Mouse (Mus musculus): ENCODE measurements at regions not wholly inside any gene's neighbourhood (a gene's known extent, or its start where the extent isn't known, plus 50 kb on each side); places are given as distances from the start of the nearest gene placed in this dataset.

DNA sequence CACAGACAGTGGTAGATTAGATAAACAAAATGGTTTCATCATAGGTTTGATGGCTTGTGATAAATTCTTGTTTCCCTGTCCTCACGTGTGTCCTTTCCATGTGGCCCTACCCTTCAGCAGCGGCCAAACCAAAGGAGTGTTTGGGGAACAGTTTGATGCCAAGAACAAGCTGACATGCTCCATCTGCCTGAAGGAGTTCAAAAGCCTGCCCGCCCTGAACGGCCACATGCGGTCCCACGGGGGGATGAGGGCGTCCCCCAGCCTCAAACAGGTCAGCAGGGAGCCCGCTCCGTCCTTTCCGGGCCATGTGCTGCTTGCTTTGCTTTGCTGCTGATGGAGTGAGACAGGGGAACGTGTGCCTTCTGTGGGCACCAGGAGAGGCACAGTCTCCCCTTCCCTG, 51.0 kb upstream of the Mrps10 start:
- ATAC-seq = no peak

DNA sequence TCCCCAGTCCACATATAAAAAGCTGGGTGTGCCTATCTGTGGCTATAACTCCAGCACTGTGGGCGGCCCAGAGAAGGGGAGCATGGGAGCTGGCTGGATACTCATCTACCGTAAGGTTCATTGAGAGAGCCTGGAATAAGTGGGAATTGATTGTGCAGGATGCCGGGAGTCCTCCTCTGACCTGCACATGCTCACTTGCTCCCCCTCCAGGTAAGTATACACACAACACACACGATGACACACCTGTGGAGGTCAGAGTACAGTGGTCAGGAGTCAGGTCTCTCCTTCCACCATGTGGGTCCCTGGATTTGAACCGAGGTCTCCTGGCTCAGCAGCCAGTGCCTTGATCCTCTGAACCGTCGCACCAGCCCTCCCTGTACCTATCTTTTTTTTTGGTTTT, 55.5 kb upstream of the Mrps10 start:
- no peak for ATAC-seq

DNA sequence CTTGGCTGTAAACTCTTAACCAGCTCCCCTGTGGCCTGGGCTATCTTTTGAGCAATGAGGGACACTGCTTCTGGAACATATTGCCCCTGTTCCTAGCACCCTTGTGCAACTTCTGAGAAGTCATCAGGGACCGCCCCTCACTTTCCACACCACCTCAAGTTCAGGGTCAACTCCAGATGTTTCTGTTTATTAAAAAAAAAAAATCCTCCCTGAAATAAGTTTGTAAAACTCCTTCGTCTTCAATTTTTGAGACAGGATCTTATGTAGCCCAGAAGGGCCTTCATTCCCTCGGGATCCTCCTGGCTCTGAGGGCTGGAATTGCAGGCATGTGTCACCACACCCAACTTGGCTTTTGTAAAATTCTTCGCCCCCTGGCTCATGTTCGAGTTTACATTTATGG, 57.4 kb upstream of the Mrps10 start:
- no peak for ATAC-seq

DNA sequence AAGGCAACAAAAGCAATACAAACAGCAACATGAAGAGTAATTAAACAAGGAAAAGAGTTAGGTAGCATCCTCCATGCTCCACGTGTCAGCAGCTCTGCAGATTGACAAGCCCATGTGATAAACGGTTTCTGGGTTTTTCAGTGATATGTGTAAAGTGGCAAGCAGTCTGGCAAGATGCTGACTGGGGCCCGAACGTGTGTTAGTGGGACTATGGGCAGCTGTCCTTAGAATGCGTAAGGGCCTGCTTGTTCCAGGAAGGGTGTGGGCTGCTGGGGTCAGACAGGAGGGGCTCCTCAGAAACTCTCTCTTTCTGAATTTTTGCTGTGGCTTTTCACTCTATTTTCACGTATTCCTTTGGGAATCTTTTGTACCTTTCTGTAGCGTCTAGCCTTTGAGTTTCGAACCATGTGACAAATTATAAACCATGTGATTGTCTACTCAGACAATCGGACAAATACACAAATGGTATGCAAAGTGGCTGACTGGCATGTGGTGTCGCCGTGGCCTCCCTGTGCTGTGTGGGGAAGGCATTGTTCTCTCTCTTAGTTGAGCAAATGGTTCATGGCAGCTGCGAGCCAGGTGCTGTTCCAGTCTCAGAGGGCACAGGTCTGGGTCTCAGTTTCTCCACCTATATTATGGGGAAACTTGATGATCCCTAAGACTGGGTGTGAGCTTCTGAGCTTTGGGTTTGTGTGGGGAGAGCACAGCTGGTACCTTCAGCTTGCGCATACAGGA, 62.5 kb upstream of the Mrps10 start:
- ATAC-seq = no peak

DNA sequence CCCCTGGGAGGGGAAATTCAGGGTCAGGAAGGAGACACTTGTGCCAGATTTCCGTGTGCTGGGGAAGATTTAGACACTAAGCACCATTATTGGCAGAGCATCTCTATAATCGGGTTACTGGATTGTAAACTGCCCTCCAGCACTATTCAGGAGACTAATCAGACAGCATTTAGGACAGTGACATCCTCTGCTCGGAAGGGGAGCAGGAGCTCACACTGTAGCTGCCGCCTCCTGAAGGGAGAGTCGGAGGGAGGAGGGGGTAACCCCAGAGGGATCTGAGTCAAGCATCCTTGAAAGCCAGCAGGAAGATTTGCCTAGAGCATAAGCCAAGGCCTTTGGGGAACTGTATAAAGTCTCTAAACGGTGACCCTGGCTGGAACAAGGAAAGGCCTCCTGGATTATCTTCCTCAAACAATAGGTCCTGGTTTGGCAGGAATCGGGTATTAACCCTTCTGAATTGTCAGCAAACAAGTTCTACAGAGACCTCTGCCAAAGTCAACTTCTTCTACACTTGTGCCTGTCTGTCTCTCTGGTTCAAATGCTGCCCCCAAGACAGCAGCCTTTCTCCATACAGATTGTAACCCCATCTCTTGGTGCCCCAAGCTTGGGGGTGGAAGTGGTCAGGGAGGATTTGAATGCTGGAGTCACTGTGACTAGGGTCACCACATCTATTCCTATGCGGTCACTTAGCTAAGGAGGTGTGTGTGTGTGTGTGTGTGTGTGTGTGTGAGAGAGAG, 64.1 kb upstream of the Mrps10 start:
- no peak for ATAC-seq

DNA sequence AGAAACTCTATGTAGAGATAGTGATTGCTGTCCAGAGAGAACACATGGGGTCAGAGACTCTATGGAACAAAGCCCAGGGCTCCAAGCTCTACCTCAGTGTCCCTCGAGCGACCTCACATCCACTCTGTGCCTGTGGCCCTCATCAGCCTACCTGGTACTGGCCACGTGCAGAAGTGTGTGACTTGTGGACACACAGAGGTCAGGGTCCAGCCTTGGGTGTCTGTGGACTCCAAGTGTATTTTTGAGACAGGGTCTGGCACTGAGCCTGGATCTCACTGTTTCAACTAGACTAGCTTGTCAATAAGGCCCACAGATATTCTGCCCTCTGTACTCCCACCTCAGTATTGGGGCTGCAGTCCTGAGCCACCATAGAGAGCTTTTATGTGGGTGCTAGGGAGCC, 65.1 kb upstream of the Mrps10 start:
- no peak for ATAC-seq

DNA sequence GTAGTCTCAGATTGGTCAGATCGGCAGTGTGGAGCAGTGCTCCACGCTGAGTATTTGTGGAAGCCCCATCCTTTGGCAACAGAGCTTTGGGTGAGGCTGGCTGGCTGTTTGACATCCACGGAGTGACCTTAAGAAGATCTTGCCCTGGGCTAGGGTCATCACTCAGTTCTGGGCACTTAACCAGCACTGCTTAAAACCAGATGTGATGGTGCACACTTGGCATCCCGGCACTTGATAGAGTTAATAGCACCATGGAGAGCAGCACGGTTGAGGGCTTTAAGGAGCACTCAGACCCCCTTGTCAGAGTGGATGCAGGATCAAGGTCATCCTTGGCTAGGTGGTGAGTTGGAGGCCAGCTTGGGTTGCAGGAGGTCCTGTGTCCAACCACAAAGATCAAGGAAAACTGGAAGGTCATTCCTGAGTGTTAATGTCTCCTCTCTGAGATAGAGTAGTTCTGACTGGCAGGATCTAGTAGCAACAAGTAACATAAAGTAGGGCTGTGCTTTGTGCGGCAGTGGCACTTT, 70.2 kb upstream of the Mrps10 start:
- no peak for ATAC-seq

DNA sequence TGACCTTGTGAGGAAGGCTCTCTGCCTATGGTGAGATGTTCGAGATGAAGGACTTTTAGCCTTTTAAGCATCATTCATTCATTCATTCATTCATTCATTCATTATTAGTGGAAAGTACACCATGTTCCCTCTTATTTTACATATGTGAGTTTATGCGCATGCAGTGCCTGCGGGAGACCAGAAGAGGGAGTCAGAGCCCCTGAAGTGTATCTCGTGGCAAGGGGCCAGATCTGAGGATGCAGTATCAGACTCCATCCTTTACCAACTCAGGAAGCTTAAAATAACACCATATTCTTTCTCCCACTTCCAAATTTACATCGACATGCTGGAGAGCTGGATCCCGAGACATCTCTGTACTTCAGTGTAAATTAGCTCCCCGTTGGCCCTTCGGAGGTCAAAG, 70.7 kb upstream of the Mrps10 start:
- ATAC-seq = no peak

DNA sequence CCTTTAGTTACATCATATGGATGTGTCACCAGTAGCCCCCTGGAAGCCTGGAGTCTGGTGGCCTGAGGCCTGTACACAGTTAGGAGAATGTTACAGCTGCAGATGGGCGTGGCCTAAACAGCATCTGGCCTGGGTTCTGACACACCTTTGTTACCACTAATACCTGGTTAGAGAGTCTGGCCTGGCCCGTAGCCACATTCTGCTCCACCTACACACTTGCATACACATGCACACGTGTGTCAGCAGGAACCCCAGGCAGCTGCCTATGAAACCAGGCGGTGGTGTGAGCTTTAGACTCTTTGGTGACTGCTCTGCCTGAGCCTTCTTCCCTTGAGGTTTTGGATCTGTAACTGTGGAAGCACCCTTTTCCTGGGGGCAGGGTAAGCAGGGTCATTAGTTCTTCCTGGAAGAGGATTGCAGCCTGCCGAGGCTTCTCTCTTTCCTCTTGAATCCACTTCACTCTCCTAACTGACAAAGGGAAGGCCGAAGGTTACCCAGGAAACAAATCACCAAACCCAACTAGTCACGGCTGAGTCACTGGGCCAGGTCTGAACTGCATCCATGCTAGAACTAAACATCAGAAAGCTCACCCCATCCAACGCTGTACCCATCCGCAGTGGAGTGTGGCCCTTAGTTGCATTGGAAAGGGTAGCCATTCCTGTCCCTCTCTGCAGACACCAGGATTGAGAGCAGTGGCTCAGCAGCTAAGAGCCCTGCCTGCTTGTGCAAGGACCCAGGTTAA, 71.8 kb upstream of the Mrps10 start:
- no peak for ATAC-seq

DNA sequence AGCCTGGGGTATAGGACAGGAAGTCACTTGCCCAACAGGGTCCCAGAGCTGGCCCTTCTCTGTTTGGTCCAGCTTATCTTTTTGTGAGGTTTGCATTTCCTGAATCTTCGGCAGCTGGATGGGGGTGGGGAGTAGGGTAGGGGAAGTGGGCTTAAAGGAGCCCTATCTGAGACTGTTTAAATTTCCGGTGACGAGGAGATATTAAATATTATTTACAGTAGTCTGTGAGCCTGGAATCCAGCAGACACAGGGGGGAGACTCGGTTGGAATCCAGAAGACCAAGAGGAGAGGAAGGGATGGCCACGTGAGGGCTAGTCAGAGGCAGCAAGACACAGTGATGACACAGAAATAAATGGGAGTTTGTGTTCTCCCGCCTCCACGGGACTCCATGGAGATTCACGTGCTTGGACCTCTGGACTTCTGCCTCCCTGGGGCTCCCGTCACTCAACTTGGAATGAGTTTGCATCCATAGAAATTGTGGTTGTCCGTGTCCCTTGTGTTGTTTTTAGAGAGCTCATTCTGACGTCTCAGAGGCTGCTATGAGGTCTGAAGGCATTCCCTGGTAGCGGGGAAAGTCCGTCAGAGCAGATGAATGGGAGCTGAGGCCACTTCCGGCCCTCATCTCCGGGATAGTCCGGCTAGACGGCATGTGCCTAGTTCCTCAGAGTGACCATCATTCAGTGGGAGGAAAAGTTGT, 73.2 kb upstream of the Mrps10 start:
- no peak for ATAC-seq

DNA sequence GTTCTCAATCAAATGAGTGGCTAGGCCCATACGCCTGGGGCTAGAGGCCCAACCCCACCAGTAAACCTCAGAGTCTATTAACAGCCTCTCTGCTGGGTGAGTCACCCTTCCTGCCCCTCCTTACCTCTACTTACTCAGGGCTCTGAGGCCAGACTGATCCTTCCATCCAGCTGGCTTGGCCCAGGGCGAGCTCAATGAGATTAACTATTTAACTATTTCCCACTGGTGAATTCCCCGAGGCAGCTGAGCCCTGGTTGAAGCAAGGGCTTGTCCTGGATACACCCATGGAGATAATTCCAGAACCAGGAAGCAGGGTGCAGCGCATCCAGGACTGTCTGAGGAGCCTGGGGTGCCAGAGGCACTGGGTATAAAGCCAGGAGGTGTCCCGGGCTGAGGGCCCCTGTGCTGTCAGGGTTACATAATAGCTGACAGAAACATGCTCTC, 74.6 kb upstream of the Mrps10 start:
- no peak for ATAC-seq

DNA sequence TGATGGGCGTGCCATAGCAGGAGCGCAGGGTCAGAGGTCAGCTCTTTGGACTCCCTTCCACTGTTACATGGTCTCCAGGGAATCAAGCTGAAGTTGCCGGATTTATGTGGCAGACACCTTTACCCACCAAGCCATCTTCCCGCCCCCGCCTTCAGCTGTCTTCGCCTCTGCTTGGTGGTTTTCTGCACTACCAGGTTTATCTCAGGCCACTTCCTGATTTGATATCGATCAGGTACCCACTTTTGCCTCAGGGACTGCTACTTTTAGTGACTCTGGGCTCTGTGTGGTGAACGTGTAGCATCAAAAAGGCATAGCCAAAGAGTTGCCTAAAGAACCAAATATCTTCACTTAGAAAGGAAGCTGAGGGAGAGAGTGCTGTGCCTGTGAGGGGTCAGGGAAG, 75.5 kb upstream of the Mrps10 start:
- ATAC-seq = no peak

DNA sequence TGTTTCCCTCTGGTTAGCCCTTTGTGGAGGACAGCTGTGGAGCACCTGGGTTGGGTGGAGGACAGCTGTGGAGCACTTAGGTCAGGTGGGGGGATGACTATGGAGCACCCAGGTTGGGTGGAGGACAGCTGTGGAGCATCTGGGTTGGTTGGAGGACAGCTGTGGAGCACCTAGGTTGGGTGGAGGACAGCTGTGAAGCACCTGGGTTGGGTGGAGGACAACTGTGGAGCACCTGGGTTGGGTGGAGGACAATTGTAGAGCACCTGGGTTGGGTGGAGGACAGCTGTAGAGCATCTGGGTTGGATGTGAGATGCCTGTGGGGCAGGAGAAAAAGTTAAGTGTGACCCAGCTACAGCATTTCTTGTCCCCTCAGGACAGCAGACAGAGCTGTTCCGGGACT, 77.1 kb upstream of the Mrps10 start:
- ATAC-seq = no peak

DNA sequence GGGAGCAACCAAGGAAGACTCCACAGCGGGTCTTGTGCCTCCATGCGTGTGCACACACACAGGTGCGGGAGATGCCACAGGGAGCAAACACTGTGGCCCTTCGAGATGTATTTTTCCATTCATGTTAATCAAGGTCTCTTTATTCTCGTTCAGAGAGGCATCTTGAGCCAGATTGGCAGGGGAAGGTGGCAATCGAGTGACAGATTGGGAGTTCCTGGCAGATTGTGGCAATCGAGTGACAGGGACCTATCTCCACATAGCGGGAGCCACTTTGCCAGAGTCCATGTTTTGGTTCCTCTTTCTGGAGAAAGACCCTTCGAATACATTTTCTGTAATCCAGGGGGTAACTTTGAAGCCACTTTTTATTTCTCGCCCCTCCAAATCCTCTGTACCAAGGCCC, 83.1 kb upstream of the Mrps10 start:
- no peak for ATAC-seq

DNA sequence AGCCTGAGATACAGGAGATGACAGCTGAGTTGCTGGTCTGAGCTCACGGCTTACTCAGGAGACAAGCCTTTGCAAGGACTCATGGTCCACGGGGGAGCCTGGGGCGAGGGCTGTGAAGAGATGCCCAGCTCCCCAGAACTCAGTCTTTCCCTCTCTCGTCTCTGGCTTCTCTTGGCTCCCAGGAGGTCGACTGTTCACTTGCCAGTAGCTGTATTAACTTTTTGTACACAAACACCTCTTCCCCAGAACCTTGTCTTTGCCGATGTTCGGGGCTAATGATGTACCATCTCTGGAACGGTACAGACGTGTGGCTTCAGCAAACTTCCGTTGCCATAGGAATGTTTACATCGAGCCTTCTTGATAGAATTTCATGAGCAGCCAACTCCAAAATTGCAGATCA, 84.5 kb upstream of the Mrps10 start:
- no peak for ATAC-seq

DNA sequence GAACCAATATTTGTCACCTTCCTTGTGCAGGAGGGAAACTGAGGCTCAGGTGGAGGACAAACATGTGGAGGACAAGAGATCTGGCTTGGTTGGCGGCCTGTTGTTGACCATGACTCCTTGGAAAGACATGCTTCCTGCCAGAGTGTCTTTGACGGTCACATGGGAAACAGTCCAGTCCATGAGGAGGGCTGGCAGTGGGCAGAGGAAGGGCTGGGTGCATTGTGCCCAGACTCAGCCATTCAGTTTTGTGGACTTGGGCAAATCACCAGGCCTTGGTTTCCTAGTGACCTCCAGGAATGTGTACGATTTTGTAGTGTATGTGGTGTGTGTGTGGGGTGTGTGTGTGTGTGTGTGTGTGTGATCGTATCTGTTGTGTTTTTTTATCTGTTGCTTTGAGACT, 85.5 kb upstream of the Mrps10 start:
- ATAC-seq = no peak

DNA sequence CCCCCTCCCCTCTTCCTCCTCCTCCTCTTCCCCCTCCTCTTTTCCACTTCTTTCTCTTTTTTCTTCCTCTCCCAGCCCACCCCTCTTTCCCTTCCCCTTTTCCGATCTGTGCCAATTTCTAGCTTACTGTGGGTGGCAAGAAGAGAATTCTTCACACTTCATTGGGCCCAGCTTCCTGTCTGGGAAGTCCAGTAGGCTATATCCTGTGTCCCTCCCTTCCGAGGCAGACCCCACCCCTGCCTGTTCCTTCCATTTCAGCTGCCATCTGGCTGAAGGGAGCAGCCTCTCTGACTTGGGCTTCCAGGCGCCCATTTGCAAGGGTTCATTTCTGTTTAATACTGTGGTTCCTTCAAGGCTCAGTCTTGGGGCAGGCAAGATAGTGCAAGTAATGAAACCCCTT, 86.2 kb upstream of the Mrps10 start:
- ATAC-seq = no peak

DNA sequence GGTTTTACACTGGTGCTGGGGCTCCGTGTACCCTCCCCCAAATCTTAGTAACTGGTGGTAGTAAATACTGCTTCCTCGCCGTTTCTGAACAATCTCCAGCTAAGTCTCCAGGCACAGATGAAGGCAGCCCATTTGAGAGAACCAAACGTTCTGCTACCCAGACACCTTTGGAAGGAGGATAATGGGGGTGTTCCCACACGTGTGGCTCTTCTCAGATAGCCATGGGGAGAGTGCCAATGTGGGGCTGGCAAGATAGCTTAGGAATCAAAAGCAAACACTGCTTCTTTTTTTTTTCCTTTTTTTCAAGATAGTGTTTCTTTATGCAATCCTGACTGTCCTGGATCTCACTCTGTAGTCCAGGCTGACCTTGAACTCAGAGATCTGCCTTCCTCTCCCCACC, 90.8 kb upstream of the Mrps10 start:
- ATAC-seq = no peak

DNA sequence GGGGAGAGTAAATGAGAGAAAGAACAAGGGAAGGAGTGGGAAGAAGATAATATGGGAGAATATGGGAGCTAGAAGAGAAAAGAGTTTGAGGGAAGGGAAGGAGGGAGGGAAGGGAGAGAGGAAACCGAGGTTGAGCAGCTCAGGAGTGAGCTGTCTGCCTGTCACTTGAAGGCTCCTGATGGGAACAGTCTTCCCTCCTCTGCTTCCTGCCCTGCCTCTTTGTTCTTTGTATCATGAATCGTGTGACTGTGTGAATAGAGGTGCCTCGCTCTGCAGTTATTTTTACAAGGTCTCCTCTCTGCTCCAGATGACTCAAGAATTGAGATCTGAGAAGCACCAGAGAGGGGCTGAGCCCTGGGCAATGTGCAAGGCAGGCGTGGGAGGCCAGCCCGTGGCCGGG, 92.0 kb upstream of the Mrps10 start:
- ATAC-seq = no peak

DNA sequence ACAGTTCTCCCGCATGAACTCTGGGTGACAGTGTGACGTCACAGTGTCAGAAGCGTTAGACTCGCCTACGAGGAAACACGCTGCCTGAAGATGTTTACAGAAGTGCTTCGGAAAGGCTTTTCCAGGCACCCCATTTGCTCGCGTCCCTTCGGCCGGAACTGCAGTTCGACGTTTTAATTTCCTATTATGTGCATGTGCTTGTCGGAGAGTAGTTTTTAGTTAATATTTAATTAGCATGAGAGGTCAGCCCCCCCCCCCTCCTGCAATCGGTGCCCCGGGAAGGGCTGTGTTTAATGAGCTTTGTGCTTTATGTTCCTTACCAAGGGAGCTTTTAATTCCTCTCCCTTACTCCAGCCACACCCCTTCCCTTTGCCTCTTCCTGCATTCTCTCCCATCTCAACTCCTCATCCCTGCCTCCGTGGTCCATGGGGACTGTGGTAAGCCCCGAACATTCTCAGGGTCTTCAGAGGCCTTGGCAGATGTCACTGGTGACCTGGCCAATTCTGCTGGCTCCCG, 92.8 kb upstream of the Mrps10 start:
- no peak for ATAC-seq

DNA sequence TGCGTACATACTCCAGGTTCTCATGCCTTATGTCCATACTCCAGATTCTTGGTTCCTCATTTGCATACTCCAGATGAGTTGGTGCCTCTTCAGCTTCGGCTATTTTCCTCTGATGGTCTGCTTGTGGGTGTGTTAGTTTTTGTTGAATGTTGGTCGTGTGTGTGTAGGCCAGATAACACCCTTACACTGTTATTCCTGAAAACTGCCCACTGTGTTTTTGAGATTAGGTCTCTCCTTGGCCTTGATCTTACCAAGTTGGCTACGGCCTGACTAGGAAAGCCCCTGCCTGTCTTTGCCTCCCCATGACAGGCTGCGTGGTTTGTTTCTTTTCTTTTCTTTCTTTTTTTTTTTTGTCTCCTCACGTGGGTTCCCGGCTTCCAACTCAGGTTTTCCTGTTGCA, 95.4 kb upstream of the Mrps10 start:
- no peak for ATAC-seq

DNA sequence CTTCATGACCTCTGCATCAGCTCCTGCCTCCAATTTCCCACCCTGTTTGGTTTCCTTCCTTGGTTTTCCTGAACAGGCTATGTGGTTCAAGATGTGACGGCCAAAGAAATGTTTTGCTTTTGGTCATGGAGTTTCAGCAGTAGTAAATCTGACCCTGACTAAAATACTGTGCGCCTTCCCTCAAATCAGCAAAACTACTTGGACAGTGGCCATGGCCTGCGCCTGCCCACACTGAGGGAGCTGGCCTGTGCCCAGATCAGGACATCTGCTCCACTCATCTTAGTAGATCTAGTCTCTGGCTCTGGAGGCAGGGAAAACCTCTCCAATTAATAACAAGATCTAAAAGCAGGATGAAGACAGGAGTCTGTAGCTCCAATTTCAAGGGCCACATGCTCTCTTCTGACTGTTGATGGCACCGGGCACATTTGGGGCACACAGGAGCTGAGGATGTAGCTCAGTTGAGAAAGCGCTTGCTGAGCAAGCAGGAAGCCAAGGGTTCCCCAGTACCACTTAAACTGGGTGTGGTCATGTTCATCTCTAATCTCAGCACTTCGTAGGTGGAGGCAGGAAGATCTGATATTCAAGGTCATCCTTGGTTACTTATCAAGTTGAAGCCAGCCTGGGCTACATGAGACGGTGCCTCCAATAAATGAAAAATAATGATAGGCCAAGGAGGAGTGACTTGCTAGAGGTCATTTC, 96.6 kb upstream of the Mrps10 start:
- no peak for ATAC-seq

Data from inflammation-experienced regulatory T-cells, adult 6 months (primary cell).